Mouse (Mus musculus) embryonic facial prominence, embryonic 13.5 days (tissue): Measurements from ENCODE around the gene Ankrd24. TPM values are rescaled to one million over a fixed set of nuclear protein-coding genes. Genes with fewer than 3 reads are reported as not detected.
A peak's percentile ranks its signal among the peaks of the same experiment; 100 is the strongest.

Experiments used
- ATAC-seq: fragments of 200-750 bp; cut with Nextera tagmentation; 2 replicates; pipeline ENCODE4 v1.8.0; 2017; ENCODE audit warnings: low read depth; ENCODE audit not compliant: insufficient number of reproducible peaks, insufficient read depth, low FRiP score, low TSS enrichment
- H3K27ac ChIP-seq: fragments of 300-500 bp; sonication (generic); 2 replicates; pipeline ENCODE4 v1.5.1; 2015; ENCODE audit warnings: moderate library complexity, mild to moderate bottlenecking, inconsistent platforms
- H3K27me3 ChIP-seq: fragments of 300-500 bp; sonication (generic); 2 replicates; pipeline ENCODE4 v1.6.1; 2015; ENCODE audit warnings: mild to moderate bottlenecking, inconsistent platforms
- H3K36me3 ChIP-seq: fragments of 300-500 bp; sonication (generic); 2 replicates; pipeline ENCODE4 v1.6.1; 2015; ENCODE audit warnings: mild to moderate bottlenecking, inconsistent platforms
- H3K4me1 ChIP-seq: fragments of 300-500 bp; sonication (generic); 2 replicates; pipeline ENCODE4 v1.6.1; 2015; ENCODE audit warnings: inconsistent platforms
- H3K4me2 ChIP-seq: fragments of 300-500 bp; sonication (generic); 2 replicates; pipeline ENCODE4 v1.6.1; 2015; ENCODE audit warnings: moderate library complexity, mild to moderate bottlenecking, inconsistent platforms
- H3K4me3 ChIP-seq: fragments of 300-500 bp; sonication (generic); 2 replicates; pipeline ENCODE4 v1.5.1; 2015; ENCODE audit warnings: mild to moderate bottlenecking, inconsistent platforms
- H3K9ac ChIP-seq: fragments of 300-500 bp; sonication (generic); 2 replicates; pipeline ENCODE4 v1.6.1; 2015; ENCODE audit warnings: mild to moderate bottlenecking, inconsistent platforms
- H3K9me3 ChIP-seq: fragments of 300-500 bp; sonication (generic); 2 replicates; pipeline ENCODE4 v1.6.1; 2016; ENCODE audit warnings: inconsistent platforms
- WGBS: fragments of 180-500 bp; shearing (Covaris S2); methylation state at CpG from one replicate; pipeline ENCODE4 v1.1.7; 2015; ENCODE audit warnings: mixed read lengths; 5-methylcytosine and 5-hydroxymethylcytosine counted together
- polyA plus RNA-seq: library from polyadenylated mRNA; unstranded; fragments of >200 nt; fragmentation: Nextera tagmentation; extraction: Ambion mirVana; gene quantifications from 2 replicates; pipeline ENCODE4 v1.2.1, GENCODE M21; 2015

Ankrd24 gene
- 13.6 and 14.5 TPM in 2 replicates for polyA plus RNA-seq

DNA sequence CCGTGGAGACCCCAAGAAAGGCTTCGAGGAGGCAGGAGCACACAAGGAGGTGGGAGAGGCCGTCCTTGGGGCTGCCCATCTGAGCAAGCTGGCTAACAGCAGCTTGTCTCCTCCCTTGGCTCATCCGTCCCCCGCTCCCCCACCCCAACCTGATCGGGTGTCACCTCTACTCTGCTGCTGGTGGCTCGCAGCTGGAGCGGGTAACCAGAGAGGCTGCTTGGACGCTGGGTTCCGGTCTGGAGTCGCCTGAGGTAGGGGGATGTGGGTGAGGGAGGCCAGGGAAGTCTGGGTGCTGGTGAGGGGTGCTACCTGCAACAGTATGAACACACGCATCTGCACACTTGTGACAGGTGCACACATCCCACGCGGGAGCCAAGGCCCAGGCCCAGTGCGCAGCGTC, at the start of gene Ankrd24:
Gene Ankrd24 (plus strand): TSS at position 151 of the 400 bp plus-strand sequence.
- peak within 1 kb of the TSS; percentile 84 for H3K9ac ChIP-seq
- ATAC-seq, result no peak
- H3K9me3 ChIP-seq, result no peaks in the 10 kb centered on the region
- no peaks in the 10 kb centered on the region for H3K27me3 ChIP-seq
- WGBS, result 69% methylated on average over 16 of the region's 16 CpGs
- H3K36me3 ChIP-seq, result peaks cover 31% of the 10 kb centered on the region
- H3K27ac ChIP-seq, result peak within 1 kb of the TSS; percentile 95
- H3K4me2 ChIP-seq, result peak within 1 kb of the TSS; percentile 81
- H3K4me3 ChIP-seq, result peak within 1 kb of the TSS; percentile 73
- H3K4me1 ChIP-seq, result peaks cover 17% of the 10 kb centered on the region

DNA sequence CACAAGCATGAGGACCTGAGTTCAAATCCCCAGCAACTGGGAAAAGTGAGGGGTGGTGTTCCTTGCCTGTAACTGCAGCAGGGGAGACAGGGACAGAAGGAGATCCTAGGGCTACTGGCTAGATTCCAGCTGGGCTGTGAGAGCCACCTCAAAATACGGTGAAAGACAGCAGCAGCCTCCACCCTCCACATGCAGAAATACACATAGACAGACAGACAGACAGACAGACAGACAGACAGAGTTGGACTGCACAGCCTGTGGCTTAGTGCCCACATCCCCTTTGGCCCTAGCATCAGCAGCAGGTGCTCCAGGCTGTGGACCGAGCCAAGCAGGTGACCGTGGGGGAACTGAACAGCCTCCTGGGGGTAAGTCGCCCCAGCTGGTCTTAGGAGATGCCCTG, 48.4 kb upstream of the Ankrd24 start:
- H3K27ac ChIP-seq, result no peak overlapping the region
- peaks cover 56% of the 10 kb centered on the region for H3K36me3 ChIP-seq
- peaks cover 5% of the 10 kb centered on the region for H3K27me3 ChIP-seq
- no peak overlapping the region for H3K4me3 ChIP-seq
- ATAC-seq, result no peak
- no peaks in the 10 kb centered on the region for H3K9me3 ChIP-seq
- H3K9ac ChIP-seq, result peak overlapping the region; percentile 54
- WGBS, result 76% methylated on average over 4 of the region's 4 CpGs
- peaks cover 65% of the 10 kb centered on the region for H3K4me1 ChIP-seq
- H3K4me2 ChIP-seq, result peak overlapping the region; percentile 27

DNA sequence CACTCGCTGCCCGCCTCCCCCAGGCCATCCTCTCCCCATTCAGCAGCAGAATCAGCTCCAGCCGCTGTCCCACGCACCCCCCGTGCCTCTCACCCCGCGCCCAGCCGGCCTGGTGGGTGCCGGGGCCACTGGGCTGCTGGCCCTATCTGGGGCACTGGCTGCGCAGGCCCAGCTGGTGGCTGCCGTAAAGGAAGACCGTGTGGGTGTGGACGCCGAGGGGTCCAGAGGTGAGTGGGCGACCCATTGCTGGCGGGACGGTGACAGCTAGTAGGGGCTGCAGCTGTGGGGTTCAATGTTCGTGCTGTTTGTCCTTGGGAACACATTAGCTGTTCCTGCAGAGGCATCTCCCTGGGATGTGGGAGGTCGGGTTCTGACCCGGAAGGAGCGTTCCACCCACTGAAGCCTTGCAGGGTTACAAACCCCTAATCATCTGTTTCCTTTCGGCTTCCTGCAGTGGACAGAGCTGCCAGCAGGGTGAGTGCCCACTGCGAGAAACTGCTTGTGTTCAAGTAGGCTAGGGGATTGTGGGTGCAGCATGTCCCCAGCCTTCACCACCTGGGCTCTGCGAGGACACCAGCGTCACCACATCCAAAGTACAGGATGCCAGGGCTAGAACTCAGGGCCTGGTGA, 47.8 kb upstream of the Ankrd24 start:
- Histone ChIP-seq H3K4me2 (peak overlapping the region; percentile 27), H3K27me3 (peaks cover 5% of the 10 kb centered on the region), H3K27ac (no peak overlapping the region), H3K36me3 (peaks cover 62% of the 10 kb centered on the region), H3K9ac (peak overlapping the region; percentile 54), H3K9me3 (no peaks in the 10 kb centered on the region), H3K4me1 (peaks cover 60% of the 10 kb centered on the region), H3K4me3 (no peak overlapping the region)
- WGBS, result 60% methylated on average over 25 of the region's 25 CpGs
- no peak for ATAC-seq

DNA sequence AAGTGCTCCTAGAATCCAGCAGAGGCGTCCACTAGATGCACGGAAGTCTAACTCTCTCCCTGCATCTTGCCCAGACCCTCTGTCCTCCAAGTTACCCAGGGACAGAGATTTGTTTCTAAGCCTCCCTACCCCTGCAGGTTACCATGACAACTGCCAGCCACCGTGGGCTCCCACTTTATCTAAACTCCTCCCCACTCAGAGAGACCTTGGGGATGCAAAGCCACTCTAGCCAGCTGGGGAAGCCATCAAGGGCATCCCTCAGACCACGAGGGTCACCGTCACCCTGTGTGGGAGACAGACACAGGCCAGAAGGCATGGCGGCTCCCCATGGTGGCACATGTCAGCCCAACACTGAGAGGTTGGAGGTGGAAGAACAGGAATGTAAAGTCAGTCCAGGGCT, 45.0 kb upstream of the Ankrd24 start:
- ATAC-seq, result no peak
- Histone ChIP-seq H3K4me2 (no peak overlapping the region), H3K36me3 (peaks cover 75% of the 10 kb centered on the region), H3K27ac (no peak overlapping the region), H3K4me1 (peaks cover 33% of the 10 kb centered on the region), H3K27me3 (no peaks in the 10 kb centered on the region; the same call in none of the 2 replicates), H3K4me3 (no peak overlapping the region), H3K9ac (no peak overlapping the region), H3K9me3 (no peaks in the 10 kb centered on the region)
- WGBS, result 65% methylated on average over 6 of the region's 6 CpGs

DNA sequence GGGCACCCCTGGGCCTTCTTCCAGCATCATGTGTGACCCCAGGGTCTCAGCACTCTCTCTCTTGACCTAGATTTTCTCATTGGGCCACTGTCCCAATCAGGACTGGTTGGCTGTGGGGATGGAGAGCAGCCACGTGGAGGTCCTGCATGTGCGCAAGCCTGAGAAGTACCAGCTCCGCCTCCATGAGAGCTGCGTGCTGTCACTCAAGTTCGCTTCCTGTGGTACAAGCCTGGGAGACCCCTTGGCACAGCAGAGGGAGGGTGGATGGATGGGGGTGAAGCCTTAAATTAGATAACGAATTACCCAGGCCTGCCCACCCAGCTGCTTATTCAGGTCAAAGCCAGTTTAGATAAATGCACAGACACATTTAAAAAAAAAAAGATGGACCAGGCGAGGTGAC, 39.6 kb upstream of the Ankrd24 start:
- Histone ChIP-seq H3K9me3 (no peaks in the 10 kb centered on the region), H3K4me3 (no peak overlapping the region), H3K36me3 (peaks cover 73% of the 10 kb centered on the region), H3K4me1 (peaks cover 1% of the 10 kb centered on the region; the same call in 1 of the 2 replicates), H3K27ac (no peak overlapping the region), H3K4me2 (no peak overlapping the region), H3K27me3 (peaks cover 10% of the 10 kb centered on the region), H3K9ac (no peak overlapping the region)
- WGBS, result 66% methylated on average over 7 of the region's 7 CpGs
- ATAC-seq, result no peak

DNA sequence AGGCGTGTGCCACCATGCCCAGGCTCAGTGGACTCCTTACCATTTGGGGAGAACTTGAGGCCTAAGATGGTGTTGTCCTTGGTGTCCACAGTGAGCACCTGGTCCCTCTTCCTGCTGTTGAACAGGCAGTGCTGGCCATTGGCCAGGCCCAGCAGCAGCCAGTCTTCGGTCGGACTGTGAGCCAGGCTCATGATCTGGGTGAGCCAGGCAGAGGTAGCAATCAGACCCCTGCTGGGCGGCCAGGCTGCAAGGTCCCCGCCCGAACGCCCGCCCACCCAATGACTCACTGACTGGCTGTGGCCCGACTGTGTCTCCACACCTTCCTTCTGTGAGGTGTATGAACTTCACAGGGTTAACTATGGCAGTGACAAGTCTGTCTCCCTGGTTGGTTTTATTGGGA, 36.5 kb upstream of the Ankrd24 start:
- Histone ChIP-seq H3K9ac (no peak overlapping the region), H3K4me2 (no peak overlapping the region), H3K27ac (no peak overlapping the region), H3K27me3 (peaks cover 25% of the 10 kb centered on the region), H3K9me3 (no peaks in the 10 kb centered on the region), H3K4me1 (peaks cover 25% of the 10 kb centered on the region), H3K4me3 (no peak overlapping the region), H3K36me3 (peaks cover 43% of the 10 kb centered on the region)
- no peak for ATAC-seq
- 69% methylated on average over 9 of the region's 9 CpGs for WGBS

DNA sequence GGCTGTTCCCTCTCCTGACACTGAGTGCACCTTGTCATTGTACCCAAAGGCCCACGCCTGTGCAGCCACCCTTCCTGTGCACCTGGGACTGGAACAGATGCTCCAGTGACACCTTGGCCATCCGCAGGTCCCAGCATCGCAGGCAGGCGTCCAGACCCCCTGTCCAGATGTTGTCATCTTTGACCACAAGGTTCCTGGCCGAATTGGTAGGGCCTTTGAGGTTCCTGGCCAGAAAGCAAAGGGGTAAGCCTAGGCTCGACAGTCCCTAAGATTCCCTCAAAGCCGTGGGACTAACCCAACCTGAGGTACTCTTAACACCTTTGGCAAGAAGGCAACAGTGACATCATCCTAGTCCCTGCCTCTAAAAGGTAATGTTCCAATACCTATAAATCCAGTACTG, 35.7 kb upstream of the Ankrd24 start:
- Histone ChIP-seq H3K4me1 (peaks cover 33% of the 10 kb centered on the region), H3K4me3 (no peak overlapping the region), H3K36me3 (peaks cover 35% of the 10 kb centered on the region), H3K9ac (no peak overlapping the region), H3K27me3 (peaks cover 25% of the 10 kb centered on the region), H3K27ac (no peak overlapping the region), H3K4me2 (no peak overlapping the region), H3K9me3 (no peaks in the 10 kb centered on the region)
- no peak for ATAC-seq
- 82% methylated on average over 7 of the region's 7 CpGs for WGBS

DNA sequence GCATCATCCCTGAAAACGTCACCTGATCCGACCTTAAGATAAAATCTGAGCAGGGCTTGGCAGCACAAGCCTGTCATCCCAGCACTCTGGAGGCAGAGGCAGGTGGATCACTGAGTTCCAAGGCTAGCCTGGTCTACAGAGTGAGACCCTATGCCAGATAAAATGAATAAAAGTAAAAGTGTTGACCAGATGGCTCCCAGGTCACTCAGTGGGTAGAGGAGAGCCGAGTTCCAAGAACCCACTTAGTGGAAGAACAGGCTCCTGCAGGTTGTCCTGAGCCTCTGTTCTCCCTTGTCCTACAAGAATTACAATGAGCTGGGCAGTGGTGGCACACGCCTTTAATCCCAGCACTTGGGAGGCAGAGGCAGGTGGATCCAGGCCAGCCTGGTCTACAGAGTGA, 35.1 kb upstream of the Ankrd24 start:
- 69% methylated on average over 4 of the region's 4 CpGs for WGBS
- H3K36me3 ChIP-seq, result peaks cover 29% of the 10 kb centered on the region

DNA sequence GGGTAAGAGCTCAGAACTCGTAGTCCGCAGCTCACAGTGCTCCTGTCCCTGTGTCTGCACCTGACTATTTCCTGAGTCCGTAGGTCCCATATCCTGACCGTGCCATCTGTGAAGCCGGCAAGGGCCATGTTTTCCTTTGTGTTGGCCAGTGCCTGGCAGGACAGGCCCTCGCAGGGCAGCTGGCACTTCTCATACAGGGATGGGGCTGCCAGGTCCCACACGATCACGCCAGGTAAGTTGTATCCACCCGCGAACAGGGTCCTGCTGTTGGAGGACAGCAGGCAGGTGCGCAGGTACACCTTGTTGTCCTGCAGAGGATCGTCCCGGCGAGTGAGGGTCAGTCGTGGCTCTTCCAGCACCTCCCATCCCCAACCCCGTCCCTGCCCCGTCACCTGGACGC, 34.4 kb upstream of the Ankrd24 start:
- Histone ChIP-seq H3K9me3 (no peaks in the 10 kb centered on the region), H3K4me1 (peaks cover 43% of the 10 kb centered on the region), H3K9ac (no peak overlapping the region), H3K27ac (no peak overlapping the region), H3K27me3 (peaks cover 25% of the 10 kb centered on the region), H3K4me2 (no peak overlapping the region), H3K36me3 (peaks cover 22% of the 10 kb centered on the region), H3K4me3 (no peak overlapping the region)
- no peak for ATAC-seq
- WGBS, result 74% methylated on average over 18 of the region's 18 CpGs

More for the DNA sequence above, 35.1 kb upstream of the Ankrd24 start:
- H3K4me1 ChIP-seq, result peaks cover 39% of the 10 kb centered on the region
- no peak overlapping the region for H3K4me3 ChIP-seq
- no peak overlapping the region for H3K4me2 ChIP-seq
- H3K27ac ChIP-seq, result no peak overlapping the region
- ATAC-seq, result no peak
- no peak overlapping the region for H3K9ac ChIP-seq
- peaks cover 25% of the 10 kb centered on the region for H3K27me3 ChIP-seq
- no peaks in the 10 kb centered on the region for H3K9me3 ChIP-seq

DNA sequence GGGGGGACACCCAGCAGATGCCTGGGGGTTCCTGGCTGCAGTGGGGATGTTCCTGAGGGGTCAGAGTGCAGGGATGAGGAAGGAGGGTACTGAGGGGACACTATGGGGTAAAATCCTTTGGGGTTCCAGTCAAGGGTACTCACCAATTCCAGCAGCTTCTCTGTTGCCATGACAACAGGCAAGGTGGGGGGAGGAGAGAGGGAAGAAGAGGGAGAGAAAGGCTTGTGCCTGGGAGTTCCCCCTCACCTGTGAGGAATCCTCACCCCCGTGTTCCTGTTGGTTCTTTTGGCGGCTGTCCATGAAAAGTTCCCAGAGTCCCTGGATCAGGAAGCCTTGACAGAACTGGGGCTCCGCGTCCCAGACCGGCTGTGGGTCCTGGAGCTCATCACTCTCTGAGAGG, 32.7 kb upstream of the Ankrd24 start:
- peak overlapping the region; percentile 87 for H3K27ac ChIP-seq
- H3K4me1 ChIP-seq, result peaks cover 49% of the 10 kb centered on the region
- no peak overlapping the region for H3K4me3 ChIP-seq
- H3K9me3 ChIP-seq, result no peaks in the 10 kb centered on the region
- H3K27me3 ChIP-seq, result peaks cover 25% of the 10 kb centered on the region
- peak overlapping the region; percentile 1; the same call in 1 of the 2 replicates for H3K9ac ChIP-seq
- ATAC-seq, result no peak
- WGBS, result 29% methylated on average over 5 of the region's 5 CpGs
- no peak overlapping the region; the same call in 1 of the 2 replicates for H3K4me2 ChIP-seq
- peaks cover 6% of the 10 kb centered on the region; the same call in 1 of the 2 replicates for H3K36me3 ChIP-seq

DNA sequence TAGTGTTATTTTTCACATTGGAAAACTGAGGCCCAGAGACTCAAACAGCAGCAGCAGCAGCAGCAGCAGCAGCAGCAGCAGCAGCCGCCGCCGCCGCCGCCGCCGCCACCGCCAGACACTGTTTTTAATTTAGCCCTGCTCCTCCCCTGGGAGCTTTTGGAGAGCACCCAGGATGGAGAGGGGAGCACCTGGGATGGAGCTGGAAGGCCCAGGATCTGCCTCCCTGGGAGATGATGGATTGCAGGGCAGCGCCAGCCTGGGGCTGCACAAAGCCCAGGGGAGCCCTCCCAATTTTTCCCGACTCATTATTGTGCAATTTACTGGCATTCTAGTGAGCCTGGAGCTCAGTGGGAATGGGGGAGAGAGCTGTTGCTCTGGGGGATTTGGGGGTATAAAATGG, 31.7 kb upstream of the Ankrd24 start:
- peak overlapping the region; percentile 46 for H3K9ac ChIP-seq
- H3K4me1 ChIP-seq, result peaks cover 58% of the 10 kb centered on the region
- peaks cover 22% of the 10 kb centered on the region for H3K27me3 ChIP-seq

More for the DNA sequence above, 31.7 kb upstream of the Ankrd24 start:
- Histone ChIP-seq H3K27ac (peak overlapping the region; percentile 87), H3K4me2 (peak overlapping the region; percentile 53), H3K36me3 (no peaks in the 10 kb centered on the region), H3K9me3 (no peaks in the 10 kb centered on the region), H3K4me3 (peak overlapping the region; percentile 20)
- ATAC-seq, result no peak
- WGBS, result 0% methylated on average over 10 of the region's 10 CpGs
